Mouse (Mus musculus) adrenal gland, adult 18-20 months (tissue): Measurements from ENCODE around the gene Msi2. TPM values are rescaled to one million over a fixed set of nuclear protein-coding genes. Genes with fewer than 3 reads are reported as not detected.

Experiments used
- DNase-seq, 2 experiments: peaks; one replicate each; pipeline ENCODE4 v3.0.0; 2021 to 2022; ENCODE audit warnings: low spot score in 2 of 2
- total RNA-seq, 2 experiments: library from RNA; stranded (reverse); gene quantifications; 1 replicate in 1 of 2; 2 replicates in 1 of 2; pipeline ENCODE4 v1.2.3; 2021

Msi2 gene
- total RNA-seq, 2 experiments from 2014 or later, result 196 to 204 TPM

DNA sequence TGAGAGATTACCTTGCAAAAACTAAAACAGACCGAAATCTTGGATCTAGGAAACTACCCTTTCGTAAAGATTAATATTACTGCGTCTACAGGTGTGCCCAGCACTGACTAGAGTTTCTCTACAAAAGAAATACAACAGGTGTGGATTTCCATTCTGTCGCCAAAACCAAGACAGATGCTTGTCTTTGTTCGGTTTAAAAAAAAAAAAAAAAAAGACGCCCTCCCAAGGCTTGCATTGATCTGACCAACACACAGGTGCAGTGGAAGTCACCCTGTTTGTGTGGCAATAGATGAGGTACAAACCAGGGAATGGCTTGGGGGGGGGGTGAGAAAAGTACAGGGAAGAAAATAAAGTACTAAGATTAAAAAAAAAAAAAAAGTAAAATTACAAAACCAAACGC, 4.2 kb downstream of the Msi2 start:
- DNase-seq, result no peak

DNA sequence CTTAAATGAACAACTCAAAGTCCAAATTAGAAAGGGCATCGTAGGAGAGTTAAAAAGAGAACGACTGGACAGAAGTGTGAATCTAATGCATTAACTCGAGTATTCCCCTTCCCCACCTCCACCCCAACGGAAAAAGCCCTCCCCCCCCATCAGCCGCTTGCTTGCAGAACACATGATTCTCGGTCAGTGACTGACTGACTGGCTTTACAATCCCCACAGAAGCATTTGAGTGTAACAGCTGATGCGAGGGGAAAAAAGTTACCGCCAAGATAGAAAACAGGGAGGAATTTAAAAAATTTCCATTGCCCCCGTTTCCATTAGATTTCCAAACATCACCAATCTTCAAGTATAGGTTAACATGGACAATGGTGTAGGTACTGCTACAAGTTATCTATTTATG, 4.8 kb downstream of the Msi2 start:
- no peak for DNase-seq

DNA sequence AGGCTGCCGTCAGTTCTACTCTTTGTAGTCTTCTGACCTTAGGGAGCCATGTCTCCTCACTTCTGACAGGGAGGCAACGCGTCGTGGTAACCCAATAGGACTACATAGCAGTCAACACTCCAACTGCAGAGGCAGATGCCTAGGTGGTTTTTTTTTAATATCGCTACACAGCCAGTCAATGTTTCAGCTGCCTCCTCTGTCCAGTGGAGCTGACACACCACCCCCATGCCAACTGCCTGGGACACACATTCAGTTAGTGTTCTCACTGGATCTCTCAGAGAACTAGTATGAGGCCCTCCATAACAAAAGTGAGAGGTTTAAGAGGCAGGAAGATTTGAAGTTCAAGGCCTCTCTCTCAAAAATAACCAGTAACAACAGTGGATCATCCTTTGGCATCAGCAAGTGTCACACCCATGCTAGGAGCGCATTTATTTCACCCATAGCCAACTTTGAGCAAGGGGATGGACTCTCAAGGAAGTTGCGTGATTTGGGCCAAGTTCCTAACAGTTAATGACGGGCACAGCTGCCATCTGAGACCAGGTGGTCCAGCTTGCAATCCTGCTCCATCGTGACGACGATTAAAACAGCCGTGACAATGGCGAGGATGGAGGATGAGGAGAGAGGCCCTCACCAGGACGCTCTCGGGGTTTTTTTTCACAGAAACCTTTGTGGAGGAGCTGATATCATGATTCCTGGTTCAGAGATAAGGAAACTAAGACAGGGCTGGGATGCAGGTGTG, 8.3 kb downstream of the Msi2 start:
- DNase-seq, result no peak

DNA sequence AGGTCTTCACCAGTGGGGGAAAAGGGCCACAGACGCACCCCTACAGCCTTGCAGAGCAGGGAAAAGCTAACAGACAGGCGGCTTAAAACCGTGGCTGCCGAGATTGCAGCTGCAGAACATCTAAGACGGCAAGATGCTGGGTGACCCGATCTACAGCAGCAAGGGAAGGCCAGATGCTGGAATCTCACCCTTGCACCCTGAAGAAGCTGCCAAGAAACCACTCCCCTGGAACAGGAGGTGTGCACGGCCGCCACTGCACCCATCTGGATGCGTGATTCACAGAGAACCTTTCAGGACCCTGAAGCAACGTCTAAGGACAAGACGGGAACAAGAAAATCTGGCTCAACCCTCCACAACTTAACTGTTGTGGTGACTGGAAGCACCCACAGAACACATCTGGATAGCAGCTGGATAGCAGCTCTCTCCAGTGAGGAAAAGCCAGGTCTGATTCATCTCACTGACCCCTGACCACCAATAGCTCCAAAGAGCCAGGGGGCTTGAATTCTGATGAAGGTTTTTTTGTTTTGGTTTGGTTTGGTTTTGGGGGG, 11.0 kb downstream of the Msi2 start:
- DNase-seq, result no peak

DNA sequence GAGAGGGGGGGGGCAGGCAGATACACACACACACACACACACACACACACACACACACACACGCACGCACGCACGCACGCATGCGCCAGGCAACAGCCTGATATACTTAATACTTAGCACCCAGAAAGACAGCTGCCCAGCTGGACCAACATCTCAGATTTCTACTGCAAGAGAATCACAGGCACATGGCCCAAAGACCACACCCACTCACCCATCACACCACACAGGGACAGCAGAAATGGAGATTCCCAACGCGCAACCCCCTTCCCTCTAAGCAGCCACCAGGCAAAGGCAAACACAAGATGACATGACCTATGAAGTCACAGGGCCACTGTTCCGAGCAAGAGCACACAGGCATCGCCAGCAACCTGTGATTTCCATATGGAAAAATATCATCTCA, 13.6 kb downstream of the Msi2 start:
- no peak for DNase-seq

DNA sequence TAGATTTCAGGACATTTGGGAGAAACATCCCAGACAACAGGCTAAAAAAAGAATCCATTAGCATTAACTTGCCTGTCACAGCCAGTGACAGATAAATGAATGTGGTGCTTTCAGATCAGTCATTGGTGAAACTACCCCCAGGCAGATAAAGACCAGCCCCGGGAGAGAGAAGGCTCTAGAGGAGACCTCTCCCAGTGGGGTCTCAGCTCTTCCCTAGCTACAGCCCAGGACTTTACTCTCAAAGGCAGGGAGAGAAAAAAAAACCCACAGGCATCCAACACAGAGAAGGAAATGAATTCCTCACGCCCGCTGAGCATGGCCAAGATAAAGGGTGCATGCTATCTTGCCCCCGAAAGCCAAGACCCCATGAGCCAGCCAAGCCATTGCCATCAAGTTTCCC, 15.1 kb downstream of the Msi2 start:
- DNase-seq, result no peak

DNA sequence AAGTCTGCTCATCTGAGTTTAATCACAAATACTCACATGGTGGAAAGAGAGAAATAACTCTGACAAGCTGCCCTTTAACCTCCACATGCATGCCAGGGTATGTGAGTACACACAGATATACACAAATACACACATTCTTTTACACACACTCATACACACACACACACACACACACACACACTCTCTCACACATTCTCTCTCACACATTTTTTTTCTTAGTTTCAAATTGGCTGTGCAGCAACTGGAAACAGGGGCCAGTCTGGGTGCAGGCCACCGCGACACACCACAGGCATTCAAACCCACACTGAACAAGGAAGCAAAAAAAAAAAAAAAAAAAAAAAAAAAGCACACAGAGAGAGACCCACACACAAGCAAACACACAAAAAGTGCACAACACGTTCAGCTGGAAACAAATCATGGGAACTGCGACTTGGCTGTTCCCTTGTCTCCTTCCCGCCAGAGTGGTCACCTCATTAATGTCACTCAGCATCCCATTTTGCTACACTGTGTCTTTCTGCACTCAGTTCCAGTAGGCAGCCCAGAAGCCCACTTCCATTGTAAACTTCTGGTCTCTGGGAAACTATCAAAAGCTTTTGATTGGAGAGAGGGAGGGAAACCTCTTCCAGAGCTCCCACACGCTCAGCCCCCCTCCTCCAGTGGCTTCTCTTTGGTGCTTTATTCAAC, 16.2 kb downstream of the Msi2 start:
- no peak for DNase-seq

DNA sequence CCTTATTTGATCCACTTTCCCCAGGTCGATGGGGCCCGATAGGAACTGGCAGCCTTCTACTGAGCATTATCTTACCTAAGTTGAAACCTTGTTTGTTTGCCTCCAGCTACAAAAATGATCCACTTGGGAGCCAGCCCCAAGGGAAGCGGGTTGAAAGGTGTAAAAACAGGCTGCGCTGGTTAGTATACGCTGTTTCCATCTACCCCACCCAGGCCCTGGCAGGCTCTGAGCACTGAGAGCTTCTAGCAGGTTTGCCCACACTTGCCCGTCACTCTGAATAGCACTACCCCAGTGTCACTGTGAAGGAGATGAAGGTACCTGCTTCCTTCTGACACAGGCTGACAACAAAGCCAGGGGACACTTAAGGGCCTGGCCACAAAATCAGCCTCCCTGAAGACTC, 17.3 kb downstream of the Msi2 start:
- DNase-seq, result no peak

DNA sequence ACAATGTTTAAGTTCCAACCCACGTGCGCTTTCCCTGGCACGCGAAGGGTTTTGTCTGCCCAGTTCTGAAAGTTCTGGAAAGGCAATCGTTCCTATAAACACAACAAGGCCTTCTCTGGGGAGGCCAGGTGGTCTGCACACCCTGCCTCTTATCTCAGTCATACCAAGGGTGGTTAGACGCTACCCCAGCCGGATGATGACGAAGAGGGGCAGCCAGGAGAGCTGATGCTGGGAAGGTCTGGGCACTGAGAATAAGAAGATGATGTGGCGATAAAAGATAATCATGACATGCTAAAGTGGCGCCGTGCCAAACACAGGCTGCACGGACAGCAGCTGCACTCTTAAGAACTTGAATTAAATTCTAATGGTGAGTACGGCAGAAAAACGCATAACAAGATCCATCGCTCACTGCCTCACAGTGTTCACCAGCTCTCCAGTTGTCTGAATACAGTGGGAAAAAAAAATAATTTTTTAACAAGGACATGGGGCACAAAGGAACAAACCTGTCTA, 18.1 kb downstream of the Msi2 start:
- no peak for DNase-seq

DNA sequence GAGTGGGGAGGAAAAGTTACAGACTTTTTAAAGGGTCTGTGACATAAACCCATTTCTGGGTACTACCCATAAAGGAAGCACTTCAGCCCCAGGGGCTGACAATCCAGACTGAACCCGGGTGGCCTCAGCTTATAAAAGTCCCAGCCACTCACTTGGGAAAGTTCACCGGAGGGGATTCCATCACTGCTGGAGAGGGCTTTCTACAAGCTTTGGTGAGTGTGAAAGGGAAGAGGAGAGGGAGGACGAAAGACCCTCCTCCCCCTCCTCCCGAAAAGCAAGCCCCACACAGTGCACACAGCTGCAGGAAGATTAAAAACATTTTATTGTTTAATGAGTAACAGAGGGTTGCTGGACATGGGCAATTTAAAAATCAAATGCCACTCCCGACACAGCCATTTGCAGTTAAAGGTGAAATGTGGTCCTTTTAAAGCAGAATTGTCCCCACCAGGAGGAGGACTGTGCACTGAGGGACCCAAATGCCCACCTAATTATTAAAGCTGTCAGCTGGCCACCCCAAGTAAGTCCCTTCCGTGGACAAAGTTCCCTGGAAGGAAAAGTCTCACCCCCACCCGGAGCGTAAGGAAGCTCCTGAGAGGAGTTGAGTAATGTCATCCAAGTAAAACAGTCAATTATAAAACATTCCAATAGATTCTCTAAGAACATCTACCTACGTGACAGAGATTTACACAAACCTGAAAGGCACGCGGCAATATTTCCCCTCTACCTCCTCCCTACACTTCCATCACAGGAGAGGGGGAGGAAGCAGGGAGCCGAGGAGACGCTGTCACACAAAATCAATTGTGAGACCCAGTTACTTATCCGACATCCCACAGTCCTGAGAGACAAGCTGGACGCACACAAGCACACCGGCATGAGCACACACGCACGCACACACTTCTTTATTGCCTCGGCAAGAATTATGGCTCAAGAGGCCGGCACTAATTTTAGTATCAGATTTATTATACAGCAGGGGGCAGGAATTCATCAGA, 24.1 kb downstream of the Msi2 start:
- no peak for DNase-seq

DNA sequence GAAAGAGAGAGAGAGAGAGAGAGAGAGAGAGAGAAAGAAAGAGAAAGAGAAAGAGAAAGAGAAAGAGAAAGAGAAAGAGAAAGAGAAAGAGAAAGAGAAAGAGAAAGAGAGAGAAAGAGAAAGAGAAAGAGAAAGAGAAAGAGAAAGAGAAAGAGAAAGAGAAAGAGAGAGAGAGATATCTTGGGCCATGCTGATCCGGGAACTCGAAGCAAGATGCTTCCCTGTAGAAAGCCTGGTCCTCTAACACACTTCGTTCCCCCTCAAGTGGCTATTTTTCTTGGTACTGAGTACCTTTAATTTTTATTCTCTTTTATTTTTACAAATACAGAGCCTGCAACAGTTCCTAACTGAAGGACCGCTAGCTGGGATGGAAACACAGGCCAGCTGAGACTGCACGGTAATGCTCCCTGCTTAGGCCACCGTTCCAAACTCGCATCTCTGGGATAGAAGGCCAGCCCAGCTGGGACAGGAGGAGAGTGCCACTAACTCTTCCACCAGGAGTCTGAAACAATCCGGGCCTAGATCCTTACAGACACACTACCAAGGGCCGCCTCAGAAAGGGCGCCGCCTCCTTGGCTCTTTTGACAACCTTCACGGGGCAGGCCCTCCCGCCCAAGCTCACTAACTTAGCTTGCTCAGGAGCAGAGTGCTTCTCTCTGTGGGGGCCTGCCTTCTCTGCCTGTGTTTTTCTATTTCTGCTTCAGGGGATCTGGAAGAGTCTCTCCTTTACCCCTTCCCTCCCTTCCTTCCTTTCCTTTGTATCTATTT, 25.1 kb downstream of the Msi2 start:
- no peak for DNase-seq

DNA sequence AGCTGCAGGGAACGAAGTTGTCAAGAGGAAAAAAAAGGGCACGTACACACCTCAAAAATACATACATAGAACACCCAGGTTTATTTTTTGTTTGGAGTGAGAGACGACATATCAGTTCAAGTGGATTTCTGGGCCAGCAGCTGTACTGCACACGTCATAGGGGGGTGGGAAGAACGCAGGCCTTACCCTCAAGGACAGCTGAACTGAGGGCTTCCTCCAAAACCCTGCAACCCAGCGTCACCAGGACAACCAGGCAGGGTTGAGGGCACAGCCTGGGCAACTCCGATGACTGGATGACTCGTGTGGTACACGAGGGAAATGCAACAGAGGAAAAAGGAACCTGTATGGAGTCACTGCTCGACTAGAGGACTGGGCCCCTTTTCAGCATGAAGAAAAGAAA, 25.9 kb downstream of the Msi2 start:
- DNase-seq, result peak in 1 of 2 experiments; percentile 57

DNA sequence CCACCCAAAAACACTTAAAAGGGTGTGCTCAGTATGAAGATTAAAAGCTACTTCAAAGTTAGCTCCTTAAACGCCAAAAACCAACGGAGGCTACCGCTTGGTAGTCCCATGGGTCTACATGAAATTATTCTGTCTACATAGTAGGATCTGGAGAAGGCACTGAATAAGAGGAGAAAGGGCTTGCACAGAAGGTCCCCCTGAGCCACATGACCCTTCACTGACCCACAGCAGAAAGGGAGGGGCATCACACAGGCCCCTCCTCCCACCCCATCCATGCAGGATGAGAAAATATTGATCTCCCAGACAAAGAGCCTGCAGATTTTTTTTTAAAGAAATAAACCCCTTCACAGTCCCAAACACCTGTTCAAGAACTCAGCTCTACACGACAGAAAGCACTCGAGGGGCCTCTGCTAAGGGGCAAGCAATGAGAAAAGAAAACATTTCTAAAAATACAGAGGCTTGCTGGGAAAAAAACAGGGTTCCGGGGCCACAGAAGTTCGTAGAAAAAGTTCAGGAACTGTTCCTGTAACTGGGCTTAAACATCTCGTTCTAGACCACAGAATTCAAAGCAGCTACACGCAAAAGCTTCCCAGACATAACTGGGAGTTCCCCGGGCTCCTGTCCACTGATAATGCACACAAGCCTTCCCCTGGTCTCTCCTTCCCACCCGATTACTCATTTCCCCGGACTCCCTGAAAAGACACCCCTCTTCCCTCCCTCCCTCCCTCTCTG, 27.6 kb downstream of the Msi2 start:
- no peak for DNase-seq

DNA sequence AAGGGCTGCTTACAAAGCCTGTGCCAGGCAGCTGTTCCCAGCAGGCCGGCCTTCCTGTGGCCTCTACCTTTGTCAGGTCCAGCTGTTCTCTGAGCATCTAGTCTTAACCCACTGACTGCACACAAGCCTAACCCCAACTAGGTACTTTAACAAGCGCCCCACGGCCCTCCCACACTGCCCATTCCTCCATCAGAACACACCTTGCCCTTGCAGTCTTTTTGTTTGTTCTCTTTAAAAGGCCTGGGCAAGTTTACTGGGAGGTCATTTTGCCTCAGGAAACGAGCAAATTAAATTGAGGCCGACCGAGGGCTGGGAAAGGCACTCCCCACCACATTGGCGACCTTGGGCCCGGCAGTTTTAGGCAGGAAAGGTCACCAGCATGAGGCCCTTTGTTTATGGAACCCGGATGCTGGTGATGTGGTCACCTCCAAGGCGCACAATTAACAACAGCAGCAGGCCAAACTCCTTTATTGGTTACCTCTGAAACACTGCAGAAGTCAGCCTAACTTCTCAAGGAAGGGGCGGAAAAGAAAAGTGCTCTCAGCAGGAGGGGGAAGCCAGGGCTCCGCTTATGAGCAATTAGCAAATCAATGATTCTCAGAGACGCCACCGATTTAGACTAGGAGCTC, 28.4 kb downstream of the Msi2 start:
- no peak for DNase-seq

DNA sequence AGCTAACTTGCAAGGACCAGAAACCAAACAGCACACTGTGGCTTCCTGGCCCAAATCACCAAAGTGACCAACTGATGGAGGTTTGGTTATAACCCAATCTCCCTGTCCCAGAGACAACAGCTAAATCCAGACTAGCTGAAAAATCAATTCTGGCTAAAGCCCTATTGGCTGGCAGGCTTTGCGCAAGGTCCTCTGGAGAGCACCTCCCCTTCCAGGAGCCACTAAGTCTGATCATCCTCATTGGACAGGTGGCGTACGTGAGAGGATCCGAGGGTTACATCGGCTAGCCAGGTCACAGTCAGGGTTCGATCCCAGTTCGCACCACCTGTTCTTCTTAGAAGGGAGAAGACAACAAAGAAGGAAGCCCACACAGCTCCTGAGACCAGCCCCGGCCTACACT, 29.7 kb downstream of the Msi2 start:
- DNase-seq, result no peak

DNA sequence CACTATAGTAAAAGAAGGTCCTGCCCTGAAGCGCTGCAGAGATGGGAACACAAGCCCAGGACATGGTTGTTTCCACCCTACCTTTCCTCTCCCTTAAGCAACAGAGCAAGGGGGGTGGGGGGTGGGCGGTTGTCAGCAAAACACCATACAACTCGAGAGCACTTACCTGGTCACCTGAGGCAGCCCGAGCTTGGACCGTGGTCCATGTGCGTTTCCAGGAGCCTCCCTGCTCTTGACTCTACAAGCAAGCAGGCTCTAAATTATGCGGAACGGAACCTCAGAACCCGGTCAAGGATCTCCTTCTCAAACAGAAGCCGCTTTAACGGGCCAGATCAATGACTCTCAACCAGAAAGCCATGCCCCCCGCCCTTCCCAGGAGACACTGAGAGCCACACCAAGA, 30.6 kb downstream of the Msi2 start:
- no peak for DNase-seq

DNA sequence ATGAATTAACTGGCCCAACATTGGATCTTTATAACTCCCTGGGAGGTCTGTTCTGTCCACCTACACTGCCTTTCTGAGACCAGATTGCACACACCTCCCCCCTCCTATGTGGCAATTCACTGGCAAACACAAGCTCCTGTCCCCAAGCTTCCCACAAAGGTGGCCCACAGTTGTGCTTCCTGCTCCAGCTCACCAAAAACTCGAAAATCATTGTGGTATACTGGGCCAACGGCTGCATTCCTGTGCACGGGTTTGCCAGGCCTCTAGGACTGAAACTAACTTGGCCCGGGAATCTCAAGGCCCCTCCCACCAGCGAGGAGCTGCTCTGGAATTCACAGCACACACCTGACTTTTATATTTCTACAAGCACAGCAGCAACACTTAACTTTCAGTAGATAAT, 31.3 kb downstream of the Msi2 start:
- no peak for DNase-seq

DNA sequence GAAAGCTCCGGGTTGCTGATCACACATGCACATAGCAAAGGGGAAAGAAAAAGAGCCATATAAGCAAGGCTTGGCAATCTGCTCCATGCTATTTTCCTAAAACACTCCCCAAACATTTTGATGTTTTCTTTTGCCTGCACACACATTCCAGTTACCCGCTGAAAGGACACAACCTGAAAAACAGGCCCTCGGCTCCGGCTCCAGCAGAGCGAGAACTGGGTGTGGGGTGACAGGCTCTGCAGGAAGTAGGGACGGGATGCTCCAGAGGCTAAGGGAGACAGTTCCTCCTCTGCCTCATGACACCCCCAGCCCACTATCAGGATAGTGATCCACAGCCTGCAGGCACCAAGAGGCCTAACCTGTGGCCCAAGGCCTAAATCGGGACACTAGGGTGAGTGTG, 32.3 kb downstream of the Msi2 start:
- no peak for DNase-seq

DNA sequence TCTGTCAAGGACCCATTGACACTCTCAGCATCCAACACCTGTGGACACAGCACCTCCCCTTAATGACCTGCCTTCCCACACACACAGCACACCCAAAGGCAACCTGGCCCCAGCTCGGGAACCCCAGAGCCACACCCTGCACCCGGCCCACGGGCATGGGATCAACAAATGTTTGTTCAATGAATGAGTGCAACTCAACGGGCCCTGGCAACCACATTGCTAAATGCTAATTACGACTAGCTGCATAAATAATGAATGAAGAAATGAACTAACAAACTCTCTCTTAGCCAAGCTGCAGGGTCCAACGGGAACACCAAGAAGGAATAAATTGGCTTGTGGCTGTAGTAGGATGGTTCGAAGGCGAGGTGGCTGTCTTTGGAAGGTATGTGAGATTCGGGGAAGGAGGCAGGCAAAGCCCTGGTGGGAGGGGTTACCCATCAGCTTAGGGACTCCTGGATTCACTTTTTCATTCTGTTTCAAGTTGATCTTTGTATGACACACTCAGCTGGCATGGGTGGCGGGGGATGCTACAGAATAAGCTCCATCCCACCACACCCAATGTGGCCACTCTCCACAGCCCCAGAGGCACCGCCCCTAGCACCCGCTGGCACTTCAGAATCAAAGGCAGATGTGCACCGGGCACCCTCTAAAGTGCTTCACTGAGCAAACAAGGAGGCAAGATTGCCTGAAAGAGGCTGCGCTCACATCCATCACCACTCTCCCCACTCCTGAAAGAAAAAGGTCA, 35.1 kb downstream of the Msi2 start:
- DNase-seq, result no peak
